Mouse (Mus musculus) fibroblast of lung, adult 2 months (primary cell): Measurements from ENCODE around the gene Daw1.

ENCODE experiments used
- DNase-seq: peaks from one replicate; pipeline ENCODE4 v3.0.0-alpha.2; 2011; ENCODE audit warnings: low read depth

The Daw1 gene

DNA sequence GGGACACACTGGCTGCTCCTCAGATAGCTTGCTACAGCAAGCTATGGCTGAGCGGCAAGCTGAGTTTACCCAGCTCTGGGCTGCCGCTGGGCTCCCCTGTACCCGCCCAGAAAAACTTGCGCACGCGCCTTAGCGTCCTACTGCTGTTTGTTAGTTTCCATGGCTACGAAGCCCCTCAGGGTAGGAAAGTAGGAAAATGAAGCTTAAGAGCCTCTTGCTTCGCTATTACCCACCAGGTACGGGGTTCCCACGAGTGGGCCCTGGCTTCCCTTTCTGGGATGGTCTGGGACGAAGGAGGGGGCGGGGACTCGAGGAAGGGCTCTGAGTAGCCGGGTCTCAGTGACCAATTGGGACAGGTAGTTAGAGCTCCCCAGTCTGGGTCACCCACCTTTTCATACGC, at the start of gene Daw1:
Gene Daw1, plus strand, starts transcription at position 150 of the 400 bp plus-strand sequence.
- no peak for DNase-seq

DNA sequence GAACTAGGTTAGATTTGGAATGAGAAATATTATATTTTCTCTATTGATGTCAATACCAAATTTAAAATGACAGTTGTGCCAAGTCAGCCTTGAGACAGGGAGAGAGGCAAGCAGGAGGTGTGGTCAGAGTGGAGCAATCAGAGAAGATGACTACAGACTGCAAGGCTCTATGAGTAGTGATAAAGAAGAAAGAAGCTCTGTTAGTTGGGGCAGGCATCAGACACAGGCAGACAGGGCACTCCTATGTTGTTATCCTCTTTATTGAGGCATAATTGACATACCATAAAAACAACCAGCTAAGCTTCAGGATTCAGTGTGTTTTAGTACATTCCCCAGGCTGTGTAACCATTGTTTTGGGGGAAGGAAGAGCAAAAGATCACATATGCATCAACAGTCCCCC, 48.6 kb upstream of the Daw1 start:
- DNase-seq = no peak

DNA sequence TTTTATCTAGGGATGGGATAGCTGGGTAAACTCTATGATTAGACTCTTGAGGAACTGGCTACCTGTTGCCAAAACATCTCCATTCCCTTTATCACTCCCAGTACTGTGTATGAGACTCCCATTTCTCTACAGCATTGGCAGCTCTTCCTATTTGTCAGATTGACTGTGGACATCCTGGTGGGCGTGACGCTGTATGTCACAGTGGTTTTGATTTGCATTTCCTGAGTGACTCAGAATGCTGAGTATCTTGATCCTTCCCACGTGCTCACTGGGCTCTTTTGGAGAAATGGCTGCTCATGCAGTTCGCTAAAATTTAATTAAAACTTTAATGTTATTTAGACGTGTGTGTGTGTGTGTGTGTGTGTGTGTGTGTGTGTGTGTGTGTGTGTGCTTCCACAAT, 47.8 kb upstream of the Daw1 start:
- no peak for DNase-seq

DNA sequence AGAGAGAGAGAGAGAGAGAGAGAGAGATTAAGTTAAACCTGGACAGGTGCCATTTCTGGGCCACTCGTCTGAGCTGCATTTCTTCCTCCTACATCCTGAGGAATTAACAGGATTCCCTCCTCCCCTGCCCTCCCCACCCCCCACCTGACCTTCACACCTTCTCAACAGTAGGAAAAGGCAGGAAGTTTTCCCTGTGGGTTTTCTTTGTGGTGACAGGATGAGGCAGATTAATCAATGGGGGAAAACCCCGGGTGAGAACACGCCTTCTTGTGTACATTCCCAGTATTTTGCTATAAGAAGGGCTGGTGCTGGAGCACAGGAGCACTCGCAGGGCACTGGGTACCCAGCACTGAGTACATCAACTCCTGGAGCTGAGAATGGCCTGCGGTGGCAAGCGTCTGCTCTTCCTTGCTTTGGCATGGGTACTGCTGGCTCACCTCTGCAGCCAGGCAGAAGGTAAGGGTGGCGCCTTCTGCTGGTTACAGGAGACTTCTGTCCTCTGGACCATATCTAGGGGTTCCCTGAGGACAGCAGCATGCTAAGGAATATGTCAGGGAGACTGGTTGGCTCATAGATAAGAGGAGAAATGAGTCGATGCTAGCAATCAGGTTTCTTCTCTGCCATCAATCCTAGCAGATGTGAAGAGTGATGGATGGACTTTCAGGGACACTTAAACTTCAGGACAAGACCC, 43.0 kb upstream of the Daw1 start, which contains the start of gene Ccl20:
Gene Ccl20, plus strand, starts transcription at position 320 of the 691 bp plus-strand sequence.
- DNase-seq = no peak

DNA sequence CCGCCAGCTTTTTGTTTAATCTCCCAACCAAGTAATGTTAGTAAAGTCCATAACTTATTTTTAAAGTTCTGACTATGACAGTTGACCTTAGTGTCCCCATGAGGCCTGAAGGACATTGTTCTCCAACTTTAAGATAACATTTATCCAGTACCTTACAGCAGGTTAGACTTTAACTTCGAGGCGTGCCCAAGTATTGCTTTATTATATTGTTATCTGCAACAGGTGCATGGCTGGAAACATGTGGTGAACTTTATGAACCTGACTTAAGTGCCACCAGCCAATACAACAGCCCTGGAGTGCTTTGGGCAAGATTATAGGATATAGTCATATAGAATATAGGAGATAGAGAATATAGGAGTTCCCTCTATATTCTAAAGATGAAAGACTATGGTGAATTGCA, 42.3 kb upstream of the Daw1 start:
- no peak for DNase-seq

DNA sequence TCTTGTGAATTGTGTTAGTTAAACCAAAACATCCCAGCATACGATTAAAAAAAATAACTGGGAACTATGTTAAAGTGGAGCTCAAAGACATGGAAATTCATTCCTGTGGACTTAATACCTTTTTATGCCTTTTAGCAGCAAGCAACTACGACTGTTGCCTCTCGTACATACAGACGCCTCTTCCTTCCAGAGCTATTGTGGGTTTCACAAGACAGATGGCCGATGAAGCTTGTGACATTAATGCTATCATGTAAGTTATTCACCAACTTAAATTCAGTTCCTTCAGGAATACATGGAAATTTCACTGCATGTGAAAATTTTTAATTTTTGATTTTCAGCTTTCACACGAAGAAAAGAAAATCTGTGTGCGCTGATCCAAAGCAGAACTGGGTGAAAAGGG, 41.9 kb upstream of the Daw1 start:
- no peak for DNase-seq

DNA sequence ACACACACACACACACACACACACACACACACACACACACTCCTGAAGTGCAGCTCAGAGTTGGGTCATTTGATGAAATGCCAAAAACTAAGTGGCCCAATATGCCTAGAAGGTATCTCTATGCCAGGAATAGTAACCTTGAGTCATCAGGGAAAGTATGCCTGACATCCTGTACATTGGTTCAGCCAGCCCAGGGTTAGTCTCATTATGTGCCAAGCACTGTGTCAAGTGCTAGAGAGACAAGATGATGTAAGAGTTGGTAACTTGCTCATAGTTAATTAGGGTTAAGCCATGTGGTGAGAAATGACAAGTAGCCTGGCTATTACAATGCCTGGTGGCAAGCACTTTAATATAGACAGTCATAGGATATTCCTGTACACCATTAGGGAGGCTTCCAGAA, 39.6 kb upstream of the Daw1 start:
- DNase-seq = peak; percentile 57

DNA sequence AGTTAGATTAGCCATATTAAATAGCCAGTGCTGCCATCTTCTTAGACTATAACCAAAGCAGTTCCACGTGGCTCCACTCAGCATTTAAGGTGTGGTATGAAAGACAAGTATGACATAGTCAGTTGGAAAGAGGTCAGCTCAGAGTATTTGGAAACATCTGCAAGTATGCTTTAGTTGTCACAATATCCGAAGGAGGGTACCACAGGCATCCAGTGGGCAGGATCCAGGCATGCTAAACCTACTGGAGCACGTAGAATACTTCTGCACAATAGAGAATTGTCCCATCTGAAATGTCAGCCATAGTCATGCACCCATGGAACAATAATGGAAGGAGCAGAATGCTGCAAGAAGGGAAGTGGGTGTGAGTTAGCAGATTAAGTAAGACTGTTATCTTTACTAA, 39.2 kb upstream of the Daw1 start:
- DNase-seq = no peak

DNA sequence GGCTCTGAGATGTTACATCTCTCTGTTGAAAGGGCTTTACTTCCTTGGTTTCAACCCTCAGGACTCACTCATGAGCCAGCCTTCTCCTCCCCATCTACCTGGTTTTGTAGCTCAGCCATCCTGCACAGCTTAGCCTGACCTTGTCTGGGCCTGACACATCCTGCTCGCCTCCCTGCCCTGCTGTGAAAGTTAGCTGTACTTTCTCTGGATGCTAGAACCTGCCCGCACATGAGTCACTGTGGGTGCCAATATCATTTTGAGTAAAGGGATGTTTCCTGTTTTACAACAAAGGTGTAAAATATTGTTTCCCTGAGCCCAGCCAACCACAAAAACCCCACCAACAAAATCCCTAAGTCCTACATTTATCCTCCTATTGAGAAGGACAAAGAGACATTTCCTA, 36.4 kb upstream of the Daw1 start:
- no peak for DNase-seq

DNA sequence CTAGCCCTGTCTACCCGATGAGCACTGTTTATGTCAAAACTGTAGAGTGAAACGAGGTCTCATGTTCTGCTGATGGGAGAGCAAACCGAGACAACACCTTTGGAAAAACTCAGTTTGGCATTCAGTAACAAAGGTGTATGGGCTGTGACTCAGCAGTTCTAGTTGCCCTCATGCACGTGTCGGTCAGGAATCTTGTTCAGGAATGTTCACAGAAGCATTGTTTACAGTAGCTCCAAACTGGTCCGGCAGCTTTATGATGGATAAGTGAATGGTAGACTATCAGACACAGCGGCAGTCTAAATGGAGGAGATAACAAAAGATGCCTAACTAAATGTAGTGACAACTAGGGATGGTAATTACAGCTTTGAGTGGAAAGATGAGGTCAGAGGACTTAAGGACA, 23.7 kb upstream of the Daw1 start:
- no peak for DNase-seq

DNA sequence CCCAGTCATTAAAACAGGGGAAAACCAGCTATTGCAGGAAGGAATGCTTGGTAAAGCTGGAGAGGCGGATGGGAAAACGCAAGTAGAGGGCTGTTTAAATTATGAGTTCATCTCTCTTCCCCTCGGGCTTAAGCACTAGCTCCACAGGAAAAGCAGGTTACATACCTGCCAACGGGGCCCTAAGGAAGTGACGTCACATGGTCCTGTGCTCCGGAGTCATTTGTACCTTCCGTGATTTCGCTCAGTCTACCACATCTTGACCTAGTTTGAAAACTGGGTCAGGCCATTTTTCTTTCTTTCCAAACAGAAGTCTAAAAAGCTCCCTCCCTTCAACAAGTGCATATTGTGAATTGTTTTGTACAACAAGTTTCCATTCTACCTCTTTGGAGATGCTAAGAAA, 21.7 kb upstream of the Daw1 start:
- DNase-seq = no peak

DNA sequence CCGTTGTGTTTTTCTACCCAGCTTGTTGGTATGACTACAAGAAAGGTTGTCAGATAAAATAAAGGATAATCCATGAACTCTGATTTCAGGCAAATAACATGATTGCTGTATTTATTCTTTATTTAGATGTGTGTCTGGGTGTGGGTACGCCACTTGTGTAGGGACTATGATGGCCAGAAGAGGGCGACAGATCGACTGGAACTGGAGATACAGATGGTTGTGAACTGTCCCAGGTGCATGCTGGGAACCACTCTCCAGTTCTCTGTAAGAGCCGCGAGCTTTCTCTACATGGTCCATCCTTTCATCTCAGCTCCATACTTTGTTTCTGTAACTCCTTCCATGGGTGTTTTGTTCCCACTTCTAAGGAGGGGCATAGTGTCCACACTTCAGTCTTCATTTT, 20.8 kb upstream of the Daw1 start:
- DNase-seq = no peak

DNA sequence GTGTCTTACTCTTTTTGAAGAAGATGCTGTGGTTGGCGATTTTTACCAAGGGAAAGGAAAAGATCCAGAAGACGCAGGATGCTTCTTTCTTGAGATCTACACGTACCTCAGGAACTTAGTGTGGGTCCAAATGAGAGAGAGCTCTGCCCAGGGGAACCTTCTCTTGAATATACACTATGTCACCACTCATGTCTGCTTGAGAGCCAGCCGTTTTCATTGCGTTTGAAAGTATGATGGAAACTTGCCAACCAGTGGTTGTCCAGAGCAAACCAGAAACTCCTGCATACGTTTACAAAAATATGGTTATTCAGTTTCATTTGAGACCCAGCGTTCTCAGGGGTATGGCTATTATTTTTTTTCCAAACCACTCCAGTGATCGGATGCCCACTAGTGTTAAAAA, 18.0 kb upstream of the Daw1 start:
- DNase-seq = no peak

DNA sequence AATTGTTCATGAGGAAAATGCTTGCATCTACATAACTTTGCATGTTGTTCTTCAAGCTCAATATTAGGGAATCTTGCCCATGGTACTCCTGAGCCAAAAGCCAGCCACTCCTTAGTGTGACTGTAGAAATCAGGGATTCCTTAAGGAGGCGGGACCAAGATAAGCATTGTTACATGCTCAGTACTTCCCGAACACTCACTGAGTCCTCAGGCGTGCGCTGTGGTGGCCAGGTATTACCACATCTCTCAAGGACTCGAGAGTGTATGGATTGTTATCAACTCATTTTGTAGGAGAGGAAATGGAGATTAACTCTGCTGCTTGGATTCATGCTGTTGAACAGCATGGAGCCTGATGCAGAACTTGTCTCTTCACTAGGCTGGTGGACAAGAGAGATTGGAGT, 17.5 kb upstream of the Daw1 start:
- no peak for DNase-seq

DNA sequence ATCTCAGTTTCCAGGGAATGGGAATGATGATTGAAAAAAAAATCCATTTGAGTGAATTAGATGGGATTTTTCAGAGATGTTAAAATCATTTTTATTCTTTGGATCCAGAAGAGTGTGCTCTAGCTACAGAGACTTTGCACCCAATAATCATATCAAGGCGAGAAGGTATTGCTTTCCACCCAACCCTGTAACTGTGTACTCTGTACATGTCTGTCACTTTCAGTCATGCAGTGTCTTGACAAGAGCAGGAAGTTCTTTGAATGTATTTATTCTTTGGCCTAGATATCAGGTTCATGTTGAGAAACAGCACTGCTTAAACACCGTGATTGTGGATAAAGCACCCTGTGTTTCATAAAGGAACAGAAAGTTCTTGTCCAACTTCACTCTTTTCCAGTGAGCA, 13.0 kb upstream of the Daw1 start:
- DNase-seq = no peak

DNA sequence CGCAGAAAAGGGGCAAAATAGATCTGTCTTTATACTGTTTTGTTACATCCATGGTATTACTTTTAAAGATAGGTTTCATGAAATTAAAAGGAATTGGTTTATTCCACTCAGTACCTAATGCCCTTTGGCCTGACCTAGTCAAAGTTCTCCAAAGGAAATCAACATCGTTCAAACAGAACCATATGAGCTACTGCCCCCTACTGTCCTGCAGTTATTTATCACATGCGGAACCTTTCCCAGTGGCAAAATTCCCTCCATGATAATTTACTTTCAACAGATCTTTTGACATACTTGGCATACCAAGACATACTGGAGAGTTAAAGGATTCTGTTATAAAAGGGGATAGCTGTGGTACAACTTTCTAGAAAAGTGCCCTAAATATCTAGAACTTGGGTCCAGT, 9.3 kb upstream of the Daw1 start:
- no peak for DNase-seq

DNA sequence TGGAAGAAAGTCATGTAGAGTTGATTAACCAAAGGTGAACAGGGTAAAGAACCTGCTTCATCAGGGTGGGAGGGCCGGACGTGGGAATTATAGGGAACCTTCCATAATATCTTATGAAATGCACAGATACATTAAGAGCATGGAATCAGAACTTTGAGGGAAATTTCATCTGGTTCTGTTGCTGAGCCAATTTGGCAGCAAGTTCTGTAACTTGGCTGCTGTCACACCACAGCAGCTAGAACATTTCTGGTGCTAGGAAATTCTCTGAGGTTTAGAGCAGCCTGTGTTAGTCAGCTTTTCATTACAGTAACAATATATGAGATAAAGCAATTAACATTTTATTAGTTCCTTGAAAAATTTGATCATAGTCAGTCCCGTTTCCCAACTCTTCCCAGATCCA, 6.6 kb upstream of the Daw1 start:
- DNase-seq = no peak

DNA sequence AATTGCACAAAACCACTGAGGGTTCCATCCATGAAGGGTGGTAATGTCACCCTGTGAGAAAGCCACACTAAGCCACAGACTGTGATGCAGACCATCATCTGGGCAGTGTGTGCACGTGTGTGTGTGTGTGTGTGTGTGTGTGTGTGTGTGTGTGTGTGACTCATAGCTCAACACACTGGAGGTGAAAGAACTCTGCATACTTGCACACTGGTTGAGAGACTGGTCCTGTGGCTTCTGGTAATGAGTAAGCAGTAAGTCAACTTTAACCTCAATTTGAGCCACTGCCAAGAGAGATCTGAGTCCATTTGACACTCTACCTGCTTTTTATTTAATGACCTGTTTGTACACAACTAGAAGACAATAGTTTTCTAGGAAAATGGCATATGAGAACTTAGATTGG, 2.7 kb upstream of the Daw1 start:
- no peak for DNase-seq

DNA sequence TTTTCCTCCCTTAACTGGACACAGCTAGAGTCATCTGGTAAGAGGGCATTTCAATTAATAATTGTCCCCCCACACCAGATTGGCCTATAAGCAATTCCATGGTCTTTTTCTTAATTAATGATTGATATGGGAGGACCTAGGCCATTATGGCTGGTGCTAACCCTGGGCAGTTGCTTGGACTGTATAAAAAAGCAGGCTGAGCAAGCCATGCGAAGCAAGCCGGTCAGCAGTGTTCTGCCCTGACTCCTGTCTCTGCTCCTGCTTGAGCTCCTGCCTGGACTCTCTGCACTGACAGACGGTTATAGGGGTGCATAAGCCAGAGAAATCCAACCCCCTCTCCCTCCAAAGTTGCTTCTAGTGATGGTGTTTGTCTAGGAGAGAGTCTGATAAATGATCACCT, 2.1 kb downstream of the Daw1 start:
- DNase-seq = no peak

DNA sequence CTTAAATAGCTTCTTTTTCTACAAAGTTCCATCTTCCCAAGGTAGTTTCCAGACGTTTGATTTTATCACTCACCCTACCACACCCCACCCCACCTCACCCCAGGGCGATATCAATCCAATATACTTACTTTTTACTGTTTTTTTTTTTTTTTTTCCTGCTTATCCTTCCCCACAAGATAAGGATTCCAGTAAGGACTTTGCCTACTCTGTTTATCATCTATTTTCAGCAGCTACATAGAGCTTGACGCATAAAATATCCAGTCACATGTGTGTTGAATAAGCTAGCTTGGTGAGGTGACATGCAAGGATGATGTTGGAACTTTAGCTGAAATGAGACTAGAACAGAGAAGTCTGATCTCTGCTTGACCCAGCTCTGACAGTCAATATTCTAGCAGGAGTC, 4.5 kb downstream of the Daw1 start:
- DNase-seq = no peak

DNA sequence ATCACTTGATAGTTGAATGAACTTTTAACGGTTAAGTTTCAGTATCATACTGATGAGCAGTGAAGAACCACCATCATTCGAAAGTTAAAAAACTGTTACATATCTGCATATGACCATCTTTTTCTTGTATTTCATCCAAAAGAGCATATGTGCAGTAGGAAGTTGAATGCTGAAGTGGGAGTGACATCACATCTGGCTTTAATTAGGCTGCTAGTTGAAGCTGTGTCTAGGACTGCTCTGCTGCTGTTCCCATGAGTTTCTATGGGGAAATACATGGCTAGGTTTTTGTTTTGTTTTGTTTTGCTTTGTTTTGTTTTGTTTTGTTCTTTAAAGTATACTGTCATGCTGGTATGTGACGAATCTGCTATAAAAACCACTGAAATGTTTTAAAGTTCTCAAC, 9.6 kb downstream of the Daw1 start:
- DNase-seq = no peak

DNA sequence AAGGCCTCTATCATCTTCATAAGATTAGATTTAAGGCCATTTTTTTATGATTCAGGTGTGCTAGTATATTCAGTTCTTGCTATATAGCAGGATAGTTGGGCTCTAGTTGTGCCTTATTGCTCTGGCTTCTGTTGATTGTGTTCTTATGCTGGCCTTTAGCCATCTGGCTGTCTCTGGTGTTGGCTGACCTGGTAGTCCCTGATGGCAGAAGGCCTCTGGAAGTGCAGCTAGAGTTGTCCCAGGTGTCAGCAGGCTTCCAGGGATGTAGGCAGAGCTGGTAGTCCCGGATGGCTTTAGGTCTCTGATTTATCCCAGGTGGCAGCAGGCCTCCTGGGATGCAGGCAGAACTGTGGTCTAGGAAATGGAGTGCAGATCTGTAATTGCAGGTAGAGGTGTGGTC, 16.4 kb downstream of the Daw1 start:
- no peak for DNase-seq

DNA sequence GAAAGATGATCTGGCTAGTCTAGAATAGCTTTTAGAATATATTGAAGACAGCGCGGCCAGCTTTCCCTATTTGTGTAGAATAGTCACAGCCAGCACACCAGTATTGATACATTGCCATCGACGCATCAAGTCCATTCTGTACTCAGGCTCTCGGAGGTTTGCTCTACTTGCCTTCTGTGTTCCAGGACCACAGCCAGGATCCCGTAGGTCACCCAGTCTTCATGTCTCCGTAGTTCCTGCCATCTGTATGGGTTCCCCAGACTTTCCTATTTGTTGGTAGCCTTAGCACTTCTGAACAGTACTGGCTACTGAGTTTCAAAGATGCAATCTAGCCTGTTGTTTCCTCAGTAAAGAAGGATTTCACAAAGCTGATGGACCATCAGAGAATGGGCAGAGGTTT, 20.0 kb downstream of the Daw1 start:
- no peak for DNase-seq

DNA sequence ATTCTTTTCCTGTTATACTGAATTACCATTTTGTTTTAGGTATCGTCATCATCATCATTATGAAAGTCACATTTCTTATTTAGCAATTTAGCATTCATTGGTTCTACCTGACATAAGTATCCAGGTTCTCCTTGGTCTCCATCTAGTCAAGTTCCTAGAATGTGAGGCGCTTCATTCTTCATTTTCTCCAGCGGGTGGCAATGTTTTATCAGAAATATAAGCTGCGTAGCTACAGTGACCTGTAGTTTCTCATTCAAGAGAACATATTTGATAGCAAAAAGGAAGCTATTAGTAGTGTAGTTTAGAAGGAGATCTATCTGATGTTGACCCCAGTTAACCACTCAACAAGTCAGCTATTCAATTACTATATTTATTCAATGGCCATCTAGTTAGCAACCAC, 21.9 kb downstream of the Daw1 start:
- no peak for DNase-seq

DNA sequence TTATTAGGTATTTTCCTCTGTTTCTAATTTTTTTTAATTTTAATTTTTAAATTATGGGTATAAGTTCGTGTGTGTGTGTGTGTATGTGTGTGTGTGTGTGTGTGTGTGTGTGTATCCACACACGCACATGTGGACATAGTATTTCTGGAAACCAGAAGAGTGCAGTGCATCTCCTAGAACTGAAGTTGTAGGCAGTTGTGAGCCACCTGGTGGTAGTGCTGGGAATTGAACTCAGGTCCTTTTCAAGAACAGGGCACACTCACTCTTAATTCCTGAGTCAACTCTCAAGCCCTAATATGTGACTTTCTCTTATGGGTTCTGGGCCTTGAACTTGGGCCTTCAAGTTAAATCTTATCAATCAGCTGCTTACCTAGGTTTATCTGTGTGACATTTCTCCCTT, 27.6 kb downstream of the Daw1 start:
- peak; percentile 38 for DNase-seq
